Mouse (Mus musculus) E14TG2a.4 (cell line): ENCODE data around the gene Chrm5.
A peak's percentile ranks its signal among the peaks of the same experiment; 100 is the strongest.

ENCODE experiments used
- H3K27me3 ChIP-seq: 2 replicates; pipeline ENCODE4 v1.6.1; 2014; ENCODE audit warnings: low read length, control low read depth; ENCODE audit not compliant: insufficient read depth
- H3K36me3 ChIP-seq: 2 replicates; pipeline ENCODE4 v1.6.1; 2014; ENCODE audit warnings: low read length, control low read depth; ENCODE audit not compliant: insufficient read depth
- H3K4me1 ChIP-seq: replicated peaks from 2 replicates; pipeline ENCODE4 v1.6.1; 2014; ENCODE audit warnings: low read depth, low read length, control low read depth
- H3K4me3 ChIP-seq: replicated peaks from 2 replicates; pipeline ENCODE4 v1.5.1; 2014; ENCODE audit warnings: mild to moderate bottlenecking, low read length
- H3K9me3 ChIP-seq: 2 replicates; pipeline ENCODE4 v1.6.1; 2014; ENCODE audit warnings: low read length, control low read depth
- CTCF ChIP-seq: conservative IDR thresholded peaks from 2 replicates; pipeline ENCODE4 v1.5.1; 2014; ENCODE audit warnings: low read length
- NANOG ChIP-seq: IDR thresholded peaks from 2 replicates; pipeline ENCODE4 v1.6.1; 2014; ENCODE audit warnings: borderline replicate concordance, low read length, mixed read lengths
- POU5F1 ChIP-seq: IDR thresholded peaks from 2 replicates; pipeline ENCODE4 v1.6.1; 2014; ENCODE audit warnings: low read length, borderline replicate concordance

Gene Chrm5

GRCm38 (mm10) chr2:112490483-112491196 lies 10.1 kb upstream of the Chrm5 start:
- H3K9me3 ChIP-seq, result no peaks in the 10 kb centered on the region
- TF ChIP-seq CTCF (no peak), NANOG (no peak), POU5F1 (no peak)

GRCm38 (mm10) chr2:112484886-112485285 lies 4.3 kb upstream of the Chrm5 start:
- TF ChIP-seq NANOG, result no peak
- TF ChIP-seq CTCF, result no peak
- no peak for TF ChIP-seq POU5F1
- H3K27me3 ChIP-seq, result 0 out of 2 replicates have a peak, but pooled peaks cover 3% of the 10 kb centered on the region
- no peak overlapping the region for H3K4me3 ChIP-seq
- H3K9me3 ChIP-seq, result no peaks in the 10 kb centered on the region
- no peaks in the 10 kb centered on the region for H3K36me3 ChIP-seq
- H3K4me1 ChIP-seq, result no peaks in the 10 kb centered on the region

More at GRCm38 (mm10) chr2:112490483-112491196, 10.1 kb upstream of the Chrm5 start:
- no peak overlapping the region for H3K4me3 ChIP-seq
- 0 out of 2 replicates have a peak, but pooled peaks cover 3% of the 10 kb centered on the region for H3K27me3 ChIP-seq
- peaks cover 24% of the 10 kb centered on the region for H3K4me1 ChIP-seq
- H3K36me3 ChIP-seq, result no peaks in the 10 kb centered on the region

DNA sequence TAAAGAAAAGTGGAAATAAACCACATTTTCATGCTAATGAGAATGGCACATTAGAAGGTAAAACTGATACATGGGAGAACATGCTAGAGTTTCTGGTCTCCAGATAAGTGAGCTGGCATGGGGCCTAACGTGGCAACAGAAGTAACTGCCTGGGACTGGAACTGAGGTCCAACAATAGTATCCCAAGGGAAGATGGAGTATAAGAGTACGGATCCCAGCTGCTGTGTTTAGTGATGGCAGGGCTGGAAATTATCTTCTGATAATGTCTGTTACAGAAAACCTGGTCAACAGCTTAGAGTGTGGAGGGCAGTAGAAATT lies 2.7 kb upstream of the Chrm5 start:
- H3K36me3 ChIP-seq, result no peaks in the 10 kb centered on the region
- no peaks in the 10 kb centered on the region for H3K4me1 ChIP-seq
- 0 out of 2 replicates have a peak, but pooled peaks cover 3% of the 10 kb centered on the region for H3K27me3 ChIP-seq
- TF ChIP-seq POU5F1 (no peak), NANOG (no peak), CTCF (no peak)
- no peaks in the 10 kb centered on the region for H3K9me3 ChIP-seq
- H3K4me3 ChIP-seq, result no peak overlapping the region

DNA sequence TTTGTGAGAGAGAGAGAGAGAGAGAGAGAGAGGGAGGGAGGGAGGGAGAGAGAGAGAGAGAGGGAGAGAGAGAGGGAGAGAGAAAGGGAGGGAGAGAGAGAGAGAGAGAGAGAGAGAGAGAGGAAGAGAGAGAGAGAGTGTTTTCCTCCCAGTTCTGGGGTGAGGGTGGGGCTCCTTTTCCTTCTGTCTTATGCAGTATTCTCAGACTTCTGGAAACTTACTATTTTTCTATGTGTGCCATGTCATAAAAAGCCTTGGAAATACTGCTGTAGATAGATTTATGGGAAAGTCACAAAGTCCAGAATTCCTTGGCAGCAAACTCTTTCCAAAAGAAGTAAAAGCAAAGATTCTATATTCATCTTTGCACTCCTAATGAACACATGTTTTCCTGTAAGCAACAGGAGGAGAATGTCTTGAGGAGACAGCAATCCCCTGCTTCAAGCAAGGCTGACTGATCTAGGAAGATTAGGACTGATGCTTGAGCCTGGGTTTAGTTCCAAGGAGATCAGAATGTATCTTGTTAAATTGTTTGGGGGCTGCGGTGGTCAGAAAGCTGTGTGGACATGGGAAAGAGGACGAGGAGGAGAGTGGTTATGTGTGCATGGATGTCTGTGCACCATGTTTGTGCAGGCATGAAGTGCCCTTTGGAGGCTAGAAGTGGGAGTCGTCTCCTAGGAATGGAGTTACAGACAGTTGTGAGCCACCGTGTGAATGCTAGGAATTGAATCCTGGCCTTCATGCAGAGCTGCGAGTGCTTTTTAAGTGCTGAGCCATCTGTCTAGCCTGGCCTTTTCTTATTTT lies 2.2 kb upstream of the Chrm5 start:
- Histone ChIP-seq H3K36me3 (no peaks in the 10 kb centered on the region), H3K9me3 (no peaks in the 10 kb centered on the region), H3K27me3 (0 out of 2 replicates have a peak, but pooled peaks cover 3% of the 10 kb centered on the region), H3K4me1 (no peaks in the 10 kb centered on the region), H3K4me3 (no peak overlapping the region)
- no peak for TF ChIP-seq POU5F1
- TF ChIP-seq NANOG, result no peak
- TF ChIP-seq CTCF, result no peak

- Histone ChIP-seq H3K4me3 (no peak overlapping the region), H3K36me3 (no peaks in the 10 kb centered on the region), H3K27me3 (0 out of 2 replicates have a peak, but pooled peaks cover 3% of the 10 kb centered on the region), H3K9me3 (no peaks in the 10 kb centered on the region), H3K4me1 (peaks cover 2% of the 10 kb centered on the region; the same call in 1 of the 2 replicates)
- TF ChIP-seq NANOG (no peak), CTCF (peak; percentile 38)
Measured at GRCm38 (mm10) chr2:112481564-112481963, 995 bp upstream of the Chrm5 start.

GRCm38 (mm10) chr2:112476554-112476953 lies 4.0 kb downstream of the Chrm5 start:
- TF ChIP-seq NANOG (no peak), CTCF (no peak), POU5F1 (no peak)
- H3K36me3 ChIP-seq, result no peaks in the 10 kb centered on the region

GRCm38 (mm10) chr2:112474997-112475724 lies 5.4 kb downstream of the Chrm5 start:
- no peak for TF ChIP-seq POU5F1
- no peak for TF ChIP-seq NANOG
- no peak for TF ChIP-seq CTCF
- Histone ChIP-seq H3K9me3 (no peaks in the 10 kb centered on the region), H3K27me3 (no peaks in the 10 kb centered on the region), H3K4me1 (peaks cover 7% of the 10 kb centered on the region), H3K36me3 (no peaks in the 10 kb centered on the region), H3K4me3 (no peak overlapping the region)

More at GRCm38 (mm10) chr2:112476554-112476953, 4.0 kb downstream of the Chrm5 start:
- Histone ChIP-seq H3K4me3 (no peak overlapping the region), H3K4me1 (peaks cover 7% of the 10 kb centered on the region), H3K27me3 (no peaks in the 10 kb centered on the region), H3K9me3 (no peaks in the 10 kb centered on the region)

GRCm38 (mm10) chr2:112472076-112472475 lies 8.5 kb downstream of the Chrm5 start:
- no peaks in the 10 kb centered on the region for H3K27me3 ChIP-seq
- no peak for TF ChIP-seq POU5F1
- TF ChIP-seq NANOG, result no peak
- no peak for TF ChIP-seq CTCF
- peaks cover 7% of the 10 kb centered on the region for H3K4me1 ChIP-seq
- no peak overlapping the region for H3K4me3 ChIP-seq
- H3K9me3 ChIP-seq, result no peaks in the 10 kb centered on the region
- peaks cover 23% of the 10 kb centered on the region for H3K36me3 ChIP-seq
